16 mouse cellular contexts compared by ENCODE assay signal in genomic region chr11:44815991-44816390, GRCm38 (mm10).
"Had no signal": no experiment of that assay in that cellular context is flagged by ENCODE, and none has a peak within 500 bp of the region (broad histone marks: within the 10 kb centered on the region; RNA-seq: fewer than 3 reads in every experiment).

No protein-coding gene starts in this region.

- DNase-seq: right cerebral cortex, adult 18-20 months; right cerebral cortex, postnatal 14 days; right cerebral cortex, postnatal 25 days; right cerebral cortex, postnatal 4 days; spleen, adult 18-20 months; thymus, adult 18-20 months; thymus, adult 2 months; thymus, postnatal 14 days; thymus, postnatal 25 days; thymus, postnatal 36 days; thymus, postnatal 4 days had no signal

- H3K9me3 ChIP-seq: neural tube, embryonic 12.5 days; neural tube, embryonic 13.5 days; neural tube, embryonic 15.5 days; stomach, embryonic 15.5 days had no signal

- H3K4me1 ChIP-seq: stomach, embryonic 15.5 days had no signal

- H3K9ac ChIP-seq: neural tube, embryonic 12.5 days; neural tube, embryonic 13.5 days; neural tube, embryonic 15.5 days; stomach, embryonic 15.5 days had no signal

- H3K27ac ChIP-seq: neural tube, embryonic 12.5 days; neural tube, embryonic 13.5 days; neural tube, embryonic 15.5 days; stomach, embryonic 15.5 days; stomach, postnatal 0 days had no signal

- H3K36me3 ChIP-seq: neural tube, embryonic 12.5 days; neural tube, embryonic 13.5 days; neural tube, embryonic 15.5 days; stomach, embryonic 15.5 days had no signal

- H3K4me2 ChIP-seq: neural tube, embryonic 12.5 days; neural tube, embryonic 13.5 days; neural tube, embryonic 15.5 days; stomach, embryonic 15.5 days had no signal

- H3K27me3 ChIP-seq: neural tube, embryonic 12.5 days; neural tube, embryonic 13.5 days; neural tube, embryonic 15.5 days; stomach, embryonic 15.5 days had no signal

- H3K4me3 ChIP-seq: neural tube, embryonic 12.5 days; neural tube, embryonic 13.5 days; neural tube, embryonic 15.5 days; stomach, embryonic 15.5 days had no signal
